Mouse (Mus musculus): ENCODE measurements around the gene Thy1. TPM values are rescaled to one million over a fixed set of nuclear protein-coding genes. Genes with fewer than 3 reads are reported as not detected.

Gene Thy1
- polyA plus RNA-seq, 1 experiment from 2014 or later = 4.5 TPM

DNA sequence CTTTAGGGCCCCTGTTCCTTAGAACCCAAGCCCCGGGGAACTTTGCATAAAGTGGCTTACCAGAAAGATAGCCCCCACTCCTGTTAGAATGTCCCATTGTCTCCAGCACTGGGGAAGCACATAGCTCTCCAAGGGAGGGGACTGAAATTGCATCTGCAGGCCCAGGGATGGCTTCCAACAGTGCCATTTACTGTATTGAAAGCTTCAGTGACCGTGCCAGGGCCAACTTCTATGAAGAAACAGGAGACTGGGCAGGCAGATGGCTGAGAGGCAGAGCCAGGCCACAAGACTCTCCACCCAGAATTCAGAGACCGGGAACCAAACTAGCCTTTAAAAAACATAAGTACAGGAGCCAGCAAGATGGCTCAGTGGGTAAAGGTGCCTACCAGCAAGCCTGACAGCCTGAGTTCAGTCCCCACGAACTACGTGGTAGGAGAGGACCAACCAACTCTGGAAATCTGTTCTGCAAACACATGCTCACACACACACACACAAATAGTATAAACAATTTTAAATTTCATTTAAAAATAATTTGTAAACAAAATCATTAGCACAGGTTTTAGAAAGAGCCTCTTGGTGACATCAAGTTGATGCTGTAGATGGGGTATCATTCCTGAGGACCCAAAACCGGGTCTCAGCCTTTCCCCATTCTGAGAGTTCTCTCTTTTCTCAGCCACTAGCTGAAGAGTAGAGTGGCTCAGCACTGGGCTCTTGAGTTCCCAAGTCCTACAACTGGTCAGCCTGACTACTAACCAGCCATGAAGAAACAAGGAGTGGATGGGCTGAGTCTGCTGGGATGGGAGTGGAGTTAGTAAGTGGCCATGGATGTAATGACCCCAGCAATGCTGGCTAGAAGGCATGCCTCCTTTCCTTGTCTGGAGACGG lies 1.4 kb upstream of the Thy1 start:
- WGBS = 77% methylated on average over 7 of the region's 7 CpGs
- H3K36me3 ChIP-seq (ENCODE audit: control insufficient read depth, insufficient read depth, low read length) = no peaks in the 10 kb centered on the region
- no peaks in the 10 kb centered on the region for H3K4me1 ChIP-seq (replicated peaks; ENCODE audit: control insufficient read depth, insufficient read depth)
- H3K9ac ChIP-seq (ENCODE audit: low read length) = no peak overlapping the region
- H3K27ac ChIP-seq (replicated peaks) = no peak overlapping the region
- no peaks in the 10 kb centered on the region; the same call in 1 of the 2 replicates for H3K27me3 ChIP-seq (ENCODE audit: control insufficient read depth, insufficient read depth, low read length)
- no peak overlapping the region for H3K4me3 ChIP-seq (ENCODE audit: low read depth, low read length)
- no peak overlapping the region for H3K4me2 ChIP-seq (replicated peaks; ENCODE audit: low read depth)
- DNase-seq (ENCODE audit: low spot score) (no peak), ATAC-seq (ENCODE audit: low FRiP score, low TSS enrichment) (no peak)
- no peaks in the 10 kb centered on the region for H3K9me3 ChIP-seq (ENCODE audit: control insufficient read depth, low read length)
- TF ChIP-seq EP300 (optimal IDR thresholded peaks at IDR 0.05) (no peak), CTCF (IDR thresholded peaks at IDR 0.05; ENCODE audit: low read depth) (no peak)

GRCm38 (mm10) chr9:44042396-44042680 lies 846 bp upstream of the Thy1 start:
- Histone ChIP-seq H3K4me2 (replicated peaks; ENCODE audit: low read depth) (no peak overlapping the region), H3K27ac (replicated peaks) (no peak overlapping the region), H3K36me3 (ENCODE audit: control insufficient read depth, insufficient read depth, low read length) (no peaks in the 10 kb centered on the region), H3K4me3 (ENCODE audit: low read depth, low read length) (no peak overlapping the region), H3K27me3 (ENCODE audit: control insufficient read depth, insufficient read depth, low read length) (no peaks in the 10 kb centered on the region; the same call in 1 of the 2 replicates), H3K9ac (ENCODE audit: low read length) (no peak overlapping the region), H3K4me1 (replicated peaks; ENCODE audit: control insufficient read depth, insufficient read depth) (no peaks in the 10 kb centered on the region), H3K9me3 (ENCODE audit: control insufficient read depth, low read length) (no peaks in the 10 kb centered on the region)
- TF ChIP-seq CTCF (IDR thresholded peaks at IDR 0.05; ENCODE audit: low read depth) = no peak
- TF ChIP-seq EP300 (optimal IDR thresholded peaks at IDR 0.05) = no peak
- ATAC-seq (ENCODE audit: low FRiP score, low TSS enrichment) (no peak), DNase-seq (ENCODE audit: low spot score) (no peak)
- 70% methylated on average over 1 of the region's 1 CpGs for WGBS

- DNase-seq (ENCODE audit: low spot score) = no peak
- H3K4me2 ChIP-seq (replicated peaks; ENCODE audit: low read depth) = peak overlapping the region; percentile 52
- no peak for ATAC-seq (ENCODE audit: low FRiP score, low TSS enrichment)
- no peaks in the 10 kb centered on the region for H3K4me1 ChIP-seq (replicated peaks; ENCODE audit: control insufficient read depth, insufficient read depth)
- TF ChIP-seq CTCF (IDR thresholded peaks at IDR 0.05; ENCODE audit: low read depth) = no peak
- no peak for TF ChIP-seq EP300 (optimal IDR thresholded peaks at IDR 0.05)
- H3K9ac ChIP-seq (ENCODE audit: low read length) = no peak overlapping the region
- H3K27ac ChIP-seq (replicated peaks) = no peak overlapping the region
- WGBS = 6% methylated on average over 22 of the region's 23 CpGs
- H3K9me3 ChIP-seq (ENCODE audit: control insufficient read depth, low read length) = no peaks in the 10 kb centered on the region
- H3K4me3 ChIP-seq (ENCODE audit: low read depth, low read length) = peak overlapping the region; percentile 32
- H3K27me3 ChIP-seq (ENCODE audit: control insufficient read depth, insufficient read depth, low read length) = no peaks in the 10 kb centered on the region; the same call in 1 of the 2 replicates
- H3K36me3 ChIP-seq (ENCODE audit: control insufficient read depth, insufficient read depth, low read length) = no peaks in the 10 kb centered on the region
Observed at GRCm38 (mm10) chr9:44043708-44044425, 683 bp downstream of the Thy1 start.

DNA sequence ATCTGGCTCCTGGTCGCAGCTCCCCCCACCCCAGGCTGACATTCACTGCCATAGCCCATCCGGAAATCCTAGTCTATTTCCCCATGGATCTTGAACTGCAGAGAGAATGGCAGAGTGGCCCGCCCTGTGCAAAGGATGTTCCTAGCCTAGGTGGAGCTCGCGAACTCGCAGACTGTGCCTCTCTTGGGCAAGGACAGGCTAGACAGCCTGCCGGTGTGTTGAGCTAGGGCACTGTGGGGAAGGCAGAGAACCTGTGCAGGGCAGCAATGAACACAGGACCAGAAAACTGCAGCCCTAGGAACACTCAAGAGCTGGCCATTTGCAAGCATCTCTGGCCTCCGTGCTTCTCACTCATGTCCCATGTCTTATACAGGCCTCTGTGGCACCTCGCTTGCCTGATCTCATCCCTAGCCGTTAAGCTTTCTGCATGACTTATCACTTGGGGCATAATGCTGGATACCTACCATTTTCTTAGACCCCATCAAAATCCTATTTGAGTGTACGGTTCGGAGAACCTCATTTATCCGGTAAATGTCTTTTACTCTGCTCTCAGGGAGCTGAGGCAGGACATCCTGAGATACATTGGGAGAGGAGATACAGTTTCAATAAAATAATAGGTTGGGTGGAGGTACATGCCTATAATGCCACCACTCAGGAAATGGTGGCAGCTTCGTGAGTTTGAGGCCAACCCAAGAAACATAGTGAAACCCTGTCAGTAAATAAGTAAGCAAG lies 1.4 kb downstream of the Thy1 start:
- Histone ChIP-seq H3K9me3 (ENCODE audit: control insufficient read depth, low read length) (no peaks in the 10 kb centered on the region), H3K36me3 (ENCODE audit: control insufficient read depth, insufficient read depth, low read length) (no peaks in the 10 kb centered on the region), H3K27ac (replicated peaks) (no peak overlapping the region), H3K4me1 (replicated peaks; ENCODE audit: control insufficient read depth, insufficient read depth) (no peaks in the 10 kb centered on the region), H3K4me2 (replicated peaks; ENCODE audit: low read depth) (no peak overlapping the region), H3K9ac (ENCODE audit: low read length) (no peak overlapping the region), H3K4me3 (ENCODE audit: low read depth, low read length) (no peak overlapping the region), H3K27me3 (ENCODE audit: control insufficient read depth, insufficient read depth, low read length) (no peaks in the 10 kb centered on the region; the same call in 1 of the 2 replicates)
- 51% methylated on average over 14 of the region's 14 CpGs for WGBS
- TF ChIP-seq EP300 (optimal IDR thresholded peaks at IDR 0.05) (no peak), CTCF (IDR thresholded peaks at IDR 0.05; ENCODE audit: low read depth) (0 out of 2 replicates have a peak, but pooled peaks have one; percentile 4)
- DNase-seq (ENCODE audit: low spot score) (no peak), ATAC-seq (ENCODE audit: low FRiP score, low TSS enrichment) (no peak)

DNA sequence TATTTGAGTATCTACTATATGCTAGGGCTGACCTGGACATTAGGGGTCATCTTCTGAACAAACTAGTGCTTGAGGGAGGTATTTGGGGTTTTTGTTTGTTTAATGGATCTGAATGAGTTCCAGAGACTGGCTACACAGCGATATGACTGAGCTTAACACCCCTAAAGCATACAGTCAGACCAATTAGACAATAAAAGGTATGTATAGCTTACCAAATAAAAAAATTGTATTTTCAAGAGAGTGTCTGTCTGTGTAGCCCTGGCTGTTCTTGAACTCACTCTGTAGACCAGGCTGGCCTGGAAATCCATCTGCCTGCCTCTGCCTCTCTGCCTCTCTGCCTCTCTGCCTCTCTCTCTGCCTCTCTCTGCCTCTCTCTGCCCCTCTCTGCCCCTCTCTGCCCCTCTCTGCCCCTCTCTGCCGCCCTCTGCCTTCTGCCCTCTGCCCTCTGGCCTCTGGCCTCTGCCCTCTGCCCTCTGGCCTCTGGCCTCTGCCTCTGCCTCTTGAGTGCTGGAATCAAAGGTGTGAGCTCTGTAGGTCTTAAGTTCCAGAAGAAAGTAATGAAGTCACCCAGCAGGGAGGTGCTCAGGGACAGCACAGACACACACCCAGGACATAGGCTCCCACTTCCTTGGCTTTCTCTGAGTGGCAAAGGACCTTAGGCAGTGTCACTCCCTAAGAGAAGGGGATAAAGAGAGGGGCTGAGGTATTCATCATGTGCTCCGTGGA lies 2.1 kb downstream of the Thy1 start:
- no peak overlapping the region for H3K27ac ChIP-seq (replicated peaks)
- no peaks in the 10 kb centered on the region; the same call in 1 of the 2 replicates for H3K27me3 ChIP-seq (ENCODE audit: control insufficient read depth, insufficient read depth, low read length)
- H3K36me3 ChIP-seq (ENCODE audit: control insufficient read depth, insufficient read depth, low read length) = no peaks in the 10 kb centered on the region
- no peak for TF ChIP-seq EP300 (optimal IDR thresholded peaks at IDR 0.05)
- TF ChIP-seq CTCF (IDR thresholded peaks at IDR 0.05; ENCODE audit: low read depth) = no peak
- H3K9ac ChIP-seq (ENCODE audit: low read length) = no peak overlapping the region
- ATAC-seq (ENCODE audit: low FRiP score, low TSS enrichment) (no peak), DNase-seq (ENCODE audit: low spot score) (no peak)
- H3K4me2 ChIP-seq (replicated peaks; ENCODE audit: low read depth) = no peak overlapping the region
- 79% methylated on average over 3 of the region's 3 CpGs for WGBS
- H3K4me1 ChIP-seq (replicated peaks; ENCODE audit: control insufficient read depth, insufficient read depth) = no peaks in the 10 kb centered on the region
- no peaks in the 10 kb centered on the region for H3K9me3 ChIP-seq (ENCODE audit: control insufficient read depth, low read length)
- H3K4me3 ChIP-seq (ENCODE audit: low read depth, low read length) = no peak overlapping the region
